Mouse (Mus musculus) kidney, adult 2 months (tissue): ENCODE measurements around the gene Kpna4.

Source experiments
- CTCF ChIP-seq: fragments of 200-500 bp; conservative IDR thresholded peaks from 2 replicates; pipeline ENCODE4 v1.5.1; 2011; ENCODE audit warnings: low read depth, mild to moderate bottlenecking, control low read depth, low read length, moderate library complexity, mixed read lengths; ENCODE audit not compliant: insufficient read depth, insufficient read length
- POLR2A ChIP-seq: fragments of 200-500 bp; IDR thresholded peaks from one replicate; pipeline ENCODE4 v1.6.1; 2011; ENCODE audit warnings: low read depth, low read length, control low read depth

- TF ChIP-seq CTCF, result no peak
- no peak for TF ChIP-seq POLR2A
Observed at GRCm38 (mm10) chr3:69049011-69049410, 77.9 kb downstream of the Kpna4 start.
